Mouse (Mus musculus): ENCODE data around the gene Man2b1. TPM values are rescaled to one million over a fixed set of nuclear protein-coding genes. Genes with fewer than 3 reads are reported as not detected.

Gene Man2b1
- polyA plus RNA-seq, 1 experiment = 7.6 TPM

DNA sequence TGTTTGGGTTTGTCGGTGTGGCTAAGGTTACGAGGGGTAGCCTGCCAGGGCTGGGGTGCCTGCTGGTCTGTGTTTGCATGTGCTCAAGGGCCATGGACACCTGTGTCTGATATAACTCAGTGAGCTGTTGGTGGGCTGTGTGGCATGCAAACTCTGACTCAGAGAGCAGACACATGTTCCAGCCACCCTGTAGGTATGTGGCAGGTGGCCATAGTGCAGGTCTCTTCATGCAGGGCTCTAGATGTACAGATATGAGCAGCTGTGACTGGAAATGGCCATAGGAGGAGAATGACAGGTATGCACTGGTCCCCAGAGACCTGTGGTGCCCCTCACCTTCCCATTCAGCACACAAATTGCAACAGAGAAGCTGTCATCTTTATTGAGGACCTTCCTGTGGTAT is 15.9 kb upstream of the Man2b1 start:
- TF ChIP-seq TCF3 (IDR thresholded peaks at IDR 0.05; ENCODE audit: insufficient read length, low read depth) (no peak), MYOD1 (IDR thresholded peaks at IDR 0.05; ENCODE audit: control insufficient read depth in 1 of 3, insufficient read length in 2 of 3, low read depth in 2 of 3) (no peak), TCF12 (IDR thresholded peaks at IDR 0.05; ENCODE audit: insufficient read depth, poor library complexity, severe bottlenecking) (no peak), MYOG (IDR thresholded peaks at IDR 0.05; ENCODE audit: control insufficient read depth in 1 of 3, insufficient read depth in 1 of 3, insufficient read length in 2 of 3, low read depth in 2 of 3) (no peak), SRF (IDR thresholded peaks at IDR 0.05; ENCODE audit: control insufficient read depth, insufficient read length, low read depth) (no peak), POLR2AphosphoS2 (IDR thresholded peaks at IDR 0.05; ENCODE audit: insufficient read length, low read depth) (peak; percentile 26)

DNA sequence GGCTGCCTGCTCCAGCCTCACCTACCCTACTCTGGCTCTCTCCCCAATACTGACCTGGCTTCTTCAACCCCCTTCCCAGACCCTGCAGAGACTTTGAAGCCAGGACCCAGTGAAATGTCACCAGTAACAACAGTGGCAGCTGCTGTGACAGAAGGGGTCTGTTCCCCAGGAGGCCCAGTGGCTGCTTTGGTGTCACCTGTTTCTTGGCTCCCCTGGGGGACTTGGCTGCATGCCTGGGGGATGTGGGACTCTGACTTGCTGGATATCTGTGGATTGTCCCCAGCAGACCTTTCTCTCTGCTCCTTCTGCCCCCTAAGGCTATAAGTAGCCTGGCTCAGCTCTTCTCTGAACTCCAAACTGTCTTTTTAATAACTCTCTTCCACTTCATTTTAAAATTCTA is 15.1 kb upstream of the Man2b1 start, which contains the start of gene Gm5741:
Gm5741 (minus strand) TSS at position 1 of the 400 bp plus-strand sequence.
- no peak for TF ChIP-seq POLR2A (IDR thresholded peaks at IDR 0.05; ENCODE audit: insufficient read length, low read depth)
- no peak for TF ChIP-seq TCF12 (IDR thresholded peaks at IDR 0.05; ENCODE audit: insufficient read depth, poor library complexity, severe bottlenecking)
- TF ChIP-seq MYOD1 (IDR thresholded peaks at IDR 0.05; ENCODE audit: control insufficient read depth in 1 of 3, insufficient read length in 2 of 3, low read depth in 2 of 3) = no peak
- TF ChIP-seq REST (IDR thresholded peaks at IDR 0.05; ENCODE audit: insufficient read depth, insufficient read length) = no peak
- TF ChIP-seq USF1 (IDR thresholded peaks at IDR 0.05; ENCODE audit: low read depth) = no peak
- TF ChIP-seq SRF (IDR thresholded peaks at IDR 0.05; ENCODE audit: control insufficient read depth, insufficient read length, low read depth) = no peak
- TF ChIP-seq CEBPB (IDR thresholded peaks at IDR 0.05; ENCODE audit: insufficient read depth, poor library complexity, severe bottlenecking) = no peak
- TF ChIP-seq TCF3 (IDR thresholded peaks at IDR 0.05; ENCODE audit: insufficient read length, low read depth) = no peak
- TF ChIP-seq MYOG (IDR thresholded peaks at IDR 0.05; ENCODE audit: control insufficient read depth in 1 of 3, insufficient read depth in 1 of 3, insufficient read length in 2 of 3, low read depth in 2 of 3) = no peak
- no peak for TF ChIP-seq E2F4 (IDR thresholded peaks at IDR 0.05; ENCODE audit: insufficient read depth)
- TF ChIP-seq MAX (IDR thresholded peaks at IDR 0.05; ENCODE audit: low read depth) = no peak
- TF ChIP-seq POLR2AphosphoS2 (IDR thresholded peaks at IDR 0.05; ENCODE audit: insufficient read length, low read depth) = no peak
- Histone ChIP-seq H3K27me3 (ENCODE audit: control insufficient read depth, insufficient read depth, insufficient read length) (no peaks in the 10 kb centered on the region), H3ac (ENCODE audit: control insufficient read depth, insufficient read length) (no peak within 1 kb of the TSS), H3K36me3 (ENCODE audit: control insufficient read depth, insufficient read depth) (no peaks in the 10 kb centered on the region), H3K4me3 (no peak within 1 kb of the TSS), H3K4me2 (ENCODE audit: low read depth) (no peak within 1 kb of the TSS), H3K79me2 (ENCODE audit: control insufficient read depth, insufficient read depth) (no peaks in the 10 kb centered on the region)

More for the DNA sequence above, 15.9 kb upstream of the Man2b1 start:
- no peak overlapping the region for H3K4me3 ChIP-seq
- H3K4me2 ChIP-seq (ENCODE audit: low read depth) = no peak overlapping the region
- no peaks in the 10 kb centered on the region for H3K79me2 ChIP-seq (ENCODE audit: control insufficient read depth, insufficient read depth)
- H3ac ChIP-seq (ENCODE audit: control insufficient read depth, insufficient read length) = no peak overlapping the region
- H3K27me3 ChIP-seq (ENCODE audit: control insufficient read depth, insufficient read depth, insufficient read length) = no peaks in the 10 kb centered on the region
- no peaks in the 10 kb centered on the region for H3K36me3 ChIP-seq (ENCODE audit: control insufficient read depth, insufficient read depth)

DNA sequence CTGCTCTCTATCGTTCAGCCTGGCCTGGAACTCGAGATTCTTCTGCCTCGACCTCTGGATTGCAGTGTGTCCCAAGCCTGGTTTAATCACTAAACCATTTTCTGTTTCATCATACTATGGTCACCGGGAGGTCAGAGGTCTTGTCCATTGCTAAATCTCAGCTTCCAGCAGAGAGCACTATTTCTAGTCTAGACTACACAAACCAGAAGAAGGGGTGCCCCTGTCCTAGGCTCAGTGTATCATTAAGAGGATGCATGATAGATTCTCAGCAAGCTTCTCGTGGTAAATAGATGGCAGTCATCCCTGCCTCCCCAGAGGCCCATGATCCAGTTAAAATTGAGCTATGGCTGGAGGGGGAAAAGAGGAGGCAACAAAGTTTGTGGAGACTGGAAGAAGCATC is 12.0 kb upstream of the Man2b1 start:
- H3K36me3 ChIP-seq (ENCODE audit: control insufficient read depth, insufficient read depth) = peaks cover 12% of the 10 kb centered on the region
- peak overlapping the region; percentile 78 for H3ac ChIP-seq (ENCODE audit: control insufficient read depth, insufficient read length)
- TF ChIP-seq MAX (IDR thresholded peaks at IDR 0.05; ENCODE audit: low read depth) = no peak
- no peak for TF ChIP-seq TCF3 (IDR thresholded peaks at IDR 0.05; ENCODE audit: insufficient read length, low read depth)
- TF ChIP-seq POLR2A (IDR thresholded peaks at IDR 0.05; ENCODE audit: insufficient read length, low read depth) = no peak
- no peak for TF ChIP-seq MYOG (IDR thresholded peaks at IDR 0.05; ENCODE audit: control insufficient read depth in 1 of 3, insufficient read depth in 1 of 3, insufficient read length in 2 of 3, low read depth in 2 of 3)
- no peak for TF ChIP-seq REST (IDR thresholded peaks at IDR 0.05; ENCODE audit: insufficient read depth, insufficient read length)
- TF ChIP-seq MYOD1 (IDR thresholded peaks at IDR 0.05; ENCODE audit: control insufficient read depth in 1 of 3, insufficient read length in 2 of 3, low read depth in 2 of 3) = no peak
- no peak for TF ChIP-seq E2F4 (IDR thresholded peaks at IDR 0.05; ENCODE audit: insufficient read depth)
- no peak for TF ChIP-seq CEBPB (IDR thresholded peaks at IDR 0.05; ENCODE audit: insufficient read depth, poor library complexity, severe bottlenecking)
- TF ChIP-seq POLR2AphosphoS2 (IDR thresholded peaks at IDR 0.05; ENCODE audit: insufficient read length, low read depth) = no peak
- no peak for TF ChIP-seq SRF (IDR thresholded peaks at IDR 0.05; ENCODE audit: control insufficient read depth, insufficient read length, low read depth)
- TF ChIP-seq TCF12 (IDR thresholded peaks at IDR 0.05; ENCODE audit: insufficient read depth, poor library complexity, severe bottlenecking) = no peak
- H3K4me2 ChIP-seq (ENCODE audit: low read depth) = peak overlapping the region; percentile 82
- peak overlapping the region; percentile 82 for H3K4me3 ChIP-seq
- H3K79me2 ChIP-seq (ENCODE audit: control insufficient read depth, insufficient read depth) = no peaks in the 10 kb centered on the region
- H3K27me3 ChIP-seq (ENCODE audit: control insufficient read depth, insufficient read depth, insufficient read length) = no peaks in the 10 kb centered on the region

DNA sequence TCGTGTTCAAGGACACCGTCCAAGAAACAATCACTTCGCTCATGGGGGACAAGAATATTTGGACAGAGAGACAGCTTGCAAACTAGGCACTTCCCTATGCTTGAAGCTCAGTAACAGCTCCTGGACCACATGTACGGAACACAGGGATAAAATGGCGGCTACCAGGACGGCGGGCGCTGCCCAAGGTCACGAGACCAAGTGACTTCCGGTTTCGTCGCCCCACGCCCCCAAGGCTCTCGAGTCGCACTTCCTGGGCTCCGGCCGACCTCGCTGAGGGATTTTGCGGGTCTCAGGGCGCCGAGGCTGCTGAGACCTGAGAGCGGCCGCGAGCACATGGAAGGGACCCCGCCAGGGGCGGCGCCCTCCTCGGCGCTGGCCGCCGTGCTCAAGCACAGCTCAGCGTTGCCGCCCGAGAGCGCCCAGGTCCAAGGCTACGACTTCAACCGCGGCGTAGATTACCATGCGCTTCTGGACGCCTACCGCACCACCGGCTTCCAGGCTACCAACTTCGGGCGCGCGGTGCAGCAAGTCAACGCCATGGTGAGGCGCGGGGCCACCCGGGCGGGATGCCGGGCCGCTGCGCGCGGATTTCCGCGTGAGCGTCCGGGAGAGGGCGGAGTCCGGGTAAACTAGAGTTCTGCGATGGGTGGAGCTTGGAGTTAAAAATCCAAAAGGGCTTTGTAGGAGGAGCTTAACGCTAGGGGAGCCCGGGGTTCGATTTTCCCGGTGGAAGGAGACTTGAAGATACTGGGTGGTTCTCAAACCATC is 11.4 kb upstream of the Man2b1 start, which contains the start of gene Dhps:
Dhps (plus strand) TSS at position 244 of the 768 bp plus-strand sequence.
- peak within 1 kb of the TSS; percentile 78 for H3ac ChIP-seq (ENCODE audit: control insufficient read depth, insufficient read length)
- H3K27me3 ChIP-seq (ENCODE audit: control insufficient read depth, insufficient read depth, insufficient read length) = no peaks in the 10 kb centered on the region
- H3K79me2 ChIP-seq (ENCODE audit: control insufficient read depth, insufficient read depth) = no peaks in the 10 kb centered on the region
- H3K4me2 ChIP-seq (ENCODE audit: low read depth) = peak within 1 kb of the TSS; percentile 95
- TF ChIP-seq POLR2A (IDR thresholded peaks at IDR 0.05; ENCODE audit: insufficient read length, low read depth) (peak; percentile 61), MYOD1 (IDR thresholded peaks at IDR 0.05; ENCODE audit: control insufficient read depth in 1 of 3, insufficient read length in 2 of 3, low read depth in 2 of 3) (no peak), SRF (IDR thresholded peaks at IDR 0.05; ENCODE audit: control insufficient read depth, insufficient read length, low read depth) (no peak), POLR2AphosphoS2 (IDR thresholded peaks at IDR 0.05; ENCODE audit: insufficient read length, low read depth) (peak; percentile 58), CEBPB (IDR thresholded peaks at IDR 0.05; ENCODE audit: insufficient read depth, poor library complexity, severe bottlenecking) (no peak), USF1 (IDR thresholded peaks at IDR 0.05; ENCODE audit: low read depth) (peak; percentile 91)
- H3K36me3 ChIP-seq (ENCODE audit: control insufficient read depth, insufficient read depth) = peaks cover 12% of the 10 kb centered on the region
- peak within 1 kb of the TSS; percentile 82 for H3K4me3 ChIP-seq

Measured in myocyte (in vitro differentiated cells).